Mouse (Mus musculus) thymus, postnatal 0 days (tissue): Measurements from ENCODE around the gene Mtmr4. TPM values are rescaled to one million over a fixed set of nuclear protein-coding genes. Genes with fewer than 3 reads are reported as not detected.

Experiments used
- DNase-seq: peaks from one replicate; pipeline ENCODE4 v3.0.0-alpha.2; 2015; ENCODE audit warnings: low spot score
- polyA plus RNA-seq: library from polyadenylated mRNA; unstranded; fragments of >200 nt; fragmentation: Nextera tagmentation; extraction: Ambion mirVana; gene quantifications from 2 replicates; pipeline ENCODE4 v1.2.1, GENCODE M21; 2015

Mtmr4 gene
- polyA plus RNA-seq, 1 experiment from 2014 or later = 19.6 TPM

- DNase-seq = no peak
Observed at GRCm38 (mm10) chr11:87581933-87582710, 9.8 kb upstream of the Mtmr4 start.

GRCm38 (mm10) chr11:87583291-87584034 lies 8.5 kb upstream of the Mtmr4 start:
- no peak for DNase-seq

GRCm38 (mm10) chr11:87584711-87585505 lies 7.1 kb upstream of the Mtmr4 start:
- no peak for DNase-seq

GRCm38 (mm10) chr11:87587211-87587874 lies 4.6 kb upstream of the Mtmr4 start:
- no peak for DNase-seq

- no peak for DNase-seq
Observed at GRCm38 (mm10) chr11:87589605-87590004, 2.4 kb upstream of the Mtmr4 start.

- no peak for DNase-seq
Observed at GRCm38 (mm10) chr11:87590841-87591525, 979 bp upstream of the Mtmr4 start.

GRCm38 (mm10) chr11:87592354-87592695 lies 363 bp downstream of the Mtmr4 start:
- no peak for DNase-seq

GRCm38 (mm10) chr11:87592713-87593598 lies 994 bp downstream of the Mtmr4 start:
- DNase-seq = no peak

GRCm38 (mm10) chr11:87595327-87595841 lies 3.4 kb downstream of the Mtmr4 start:
- DNase-seq = peak; percentile 76

GRCm38 (mm10) chr11:87595976-87596375 lies 4.0 kb downstream of the Mtmr4 start:
- no peak for DNase-seq

- no peak for DNase-seq
Observed at GRCm38 (mm10) chr11:87596492-87596891, 4.5 kb downstream of the Mtmr4 start.

- no peak for DNase-seq
Observed at GRCm38 (mm10) chr11:87597061-87597460, 5.1 kb downstream of the Mtmr4 start.

GRCm38 (mm10) chr11:87599395-87600089 lies 7.6 kb downstream of the Mtmr4 start:
- DNase-seq = no peak

GRCm38 (mm10) chr11:87600322-87600853 lies 8.4 kb downstream of the Mtmr4 start:
- no peak for DNase-seq

GRCm38 (mm10) chr11:87602234-87602633 lies 10.3 kb downstream of the Mtmr4 start:
- DNase-seq = no peak

GRCm38 (mm10) chr11:87603571-87603970 lies 11.6 kb downstream of the Mtmr4 start:
- DNase-seq = no peak

- DNase-seq = no peak
Observed at GRCm38 (mm10) chr11:87609264-87609663, 17.3 kb downstream of the Mtmr4 start.

GRCm38 (mm10) chr11:87611547-87611946 lies 19.6 kb downstream of the Mtmr4 start:
- no peak for DNase-seq

- DNase-seq = no peak
Observed at GRCm38 (mm10) chr11:87613972-87614371, 22.0 kb downstream of the Mtmr4 start.
